Mouse (Mus musculus): ENCODE results near the gene Elp1.

DNA sequence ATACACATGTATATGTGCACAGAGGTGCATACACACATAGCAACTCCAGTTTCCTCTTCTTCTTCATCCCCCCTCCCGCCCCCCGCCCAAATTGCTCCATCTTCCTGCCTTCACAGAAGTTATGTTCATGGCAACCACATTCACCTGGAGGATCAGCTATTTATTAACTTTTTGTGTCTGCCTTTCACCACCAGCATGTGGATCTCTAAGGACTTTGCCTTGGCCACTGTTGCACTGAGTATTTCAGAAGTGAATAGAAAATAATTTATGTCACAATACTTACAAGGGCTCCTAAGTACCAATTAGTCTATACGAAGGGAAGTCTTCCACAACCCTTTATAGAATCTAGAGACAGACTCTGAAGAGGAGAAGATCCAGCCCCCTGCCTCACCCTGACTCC is 84.2 kb downstream of the Elp1 start:
- TF ChIP-seq CTCF (IDR thresholded peaks at IDR 0.05; ENCODE audit: low read depth, low read length): no peak
- no peak for TF ChIP-seq POLR2AphosphoS5 (IDR thresholded peaks at IDR 0.05; ENCODE audit: insufficient replicate concordance, low read depth, low read length)
- TF ChIP-seq GATA1 (IDR thresholded peaks at IDR 0.05; ENCODE audit: borderline replicate concordance, low read length): no peak
